Mouse (Mus musculus): ENCODE measurements at regions not wholly inside any gene's neighbourhood (a gene's known extent, or its start where the extent isn't known, plus 50 kb on each side); places are given as distances from the start of the nearest gene placed in this dataset.

GRCm38 (mm10) chr14:61743855-61744408 lies 136.7 kb downstream of the Kcnrg start:
- TF ChIP-seq CTCF (IDR thresholded peaks at IDR 0.05; ENCODE audit: extremely low read depth, insufficient read length, insufficient replicate concordance, low read depth, low read length) (no peak), POLR2A (IDR thresholded peaks at IDR 0.05; ENCODE audit: low read depth, low read length) (no peak)

All from small intestine, adult 2 months (tissue).